Mouse (Mus musculus) liver, embryonic 14.5 days (tissue): Measurements from ENCODE around the gene Pacsin2.
"Not testable (repeated sequence)": the region's sequence is repeated elsewhere in the genome, so short reads cannot be mapped to it uniquely, and the experiment has no call there.

Experiments used
- CTCF ChIP-seq: IDR thresholded peaks from 2 replicates; pipeline ENCODE4 v1.5.1; 2016; ENCODE audit warnings: antibody characterized with exemption, low read depth, control low read depth
- EP300 ChIP-seq: IDR thresholded peaks from 2 replicates; pipeline ENCODE4 v1.6.1; 2016; ENCODE audit warnings: antibody characterized with exemption, low read depth

DNA sequence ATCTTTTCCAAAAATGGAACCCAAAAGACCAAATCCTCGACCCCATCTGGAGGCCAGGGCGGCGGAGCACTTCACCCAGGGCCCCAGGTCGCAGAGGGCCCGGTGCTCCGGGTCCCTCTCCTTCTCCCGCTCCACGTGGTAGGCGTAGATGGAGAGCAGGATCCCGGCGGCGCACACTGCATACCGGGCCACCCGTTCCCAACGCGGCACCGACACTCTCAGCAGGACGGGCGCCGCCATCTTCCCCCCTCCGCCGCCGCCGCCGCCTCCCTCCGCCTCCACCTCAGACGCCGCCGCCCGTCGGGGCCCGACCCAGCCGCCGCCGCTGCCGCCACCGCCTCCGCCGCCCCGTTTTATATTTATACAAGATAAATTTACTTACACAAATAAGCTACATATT is 58.5 kb downstream of the Pacsin2 start:
- TF ChIP-seq CTCF, EP300: not testable (repeated sequence)
